Mouse (Mus musculus): Measurements from ENCODE around the gene Bmf. TPM values are rescaled to one million over a fixed set of nuclear protein-coding genes. Genes with fewer than 3 reads are reported as not detected.

Bmf gene
- polyA plus RNA-seq (2016; fragmentation: Nextera tagmentation; extraction: Ambion mirVana) = 5.4 and 6.2 TPM in 2 replicates

DNA sequence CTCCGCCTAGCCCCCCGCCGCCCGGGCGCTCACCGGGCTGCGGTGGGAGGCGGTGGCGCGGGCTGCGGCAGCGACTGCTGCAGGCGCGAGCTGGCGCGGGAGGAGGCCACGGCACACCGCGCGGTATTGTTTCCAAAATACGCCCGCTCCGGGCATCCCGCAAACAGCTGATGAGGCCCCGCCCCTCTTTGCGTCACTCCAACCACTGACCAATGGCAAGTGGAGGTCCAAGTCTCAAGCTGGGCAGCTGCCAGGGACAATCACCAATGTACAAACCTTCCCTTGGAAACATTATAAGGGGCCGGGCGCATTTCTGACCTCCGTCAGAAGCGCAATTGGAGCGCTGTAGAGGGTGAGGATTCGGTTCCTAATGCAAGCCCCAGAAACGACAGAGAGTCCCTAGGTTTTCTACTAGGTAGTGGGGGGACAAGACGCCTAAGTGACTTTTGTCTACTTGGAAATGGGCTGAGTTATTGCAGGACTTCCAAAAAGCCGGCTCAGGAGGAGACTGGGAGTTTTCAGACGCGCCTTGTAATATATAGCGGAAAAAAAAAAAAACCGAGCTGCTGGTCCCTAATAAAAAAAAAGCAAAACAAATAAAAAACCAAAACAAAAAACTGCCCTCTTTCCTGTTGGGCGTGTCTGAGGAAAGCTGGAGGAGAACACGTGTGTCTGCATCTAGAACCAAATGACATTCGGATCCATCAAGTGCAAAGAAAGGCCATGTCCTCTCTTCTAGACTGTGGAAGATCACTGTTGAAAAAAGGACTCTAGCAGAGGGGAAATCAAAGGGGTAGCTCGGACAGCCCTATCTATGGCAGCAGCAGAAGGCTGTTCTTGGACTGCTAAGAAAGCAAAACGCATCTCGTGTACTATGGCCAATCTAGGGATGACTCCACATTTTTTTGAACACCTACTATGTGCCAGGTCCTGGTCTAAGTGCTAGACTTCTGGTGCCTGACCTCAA is at the start of gene Bmf:
Gene Bmf (minus strand): TSS at position 181 of the 967 bp plus-strand sequence.
- WGBS = under 1% methylated on average over 45 of the region's 45 CpGs
- peaks cover 51% of the 10 kb centered on the region for H3K4me1 ChIP-seq

DNA sequence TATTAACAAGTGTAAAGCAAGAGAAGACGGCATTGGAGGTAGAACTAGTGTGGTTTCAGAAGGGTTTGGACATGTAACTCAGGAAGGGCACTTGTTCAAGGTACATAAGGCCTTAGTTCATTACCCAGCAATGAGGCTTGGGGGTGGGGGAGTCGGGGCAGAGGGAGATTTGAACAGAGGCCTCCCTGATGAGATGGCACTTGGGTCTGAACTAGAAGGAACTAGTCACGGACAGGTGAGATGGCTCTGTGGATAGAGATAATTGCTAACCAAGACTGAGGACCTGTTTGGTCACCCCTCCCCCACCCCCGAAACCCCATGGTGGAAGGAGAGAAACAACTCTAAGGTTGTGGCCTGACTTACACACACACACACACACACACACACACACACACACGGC is 49.6 kb upstream of the Bmf start:
- Histone ChIP-seq H3K27ac (no peak overlapping the region), H3K4me3 (peak overlapping the region; percentile 68), H3K36me3 (peaks cover 12% of the 10 kb centered on the region), H3K9ac (peak overlapping the region; percentile 65), H3K27me3 (no peaks in the 10 kb centered on the region), H3K4me1 (peaks cover 24% of the 10 kb centered on the region), H3K9me3 (replicated peaks) (no peaks in the 10 kb centered on the region), H3K4me2 (replicated peaks) (peak overlapping the region; percentile 70)
- ATAC-seq (ENCODE audit: low FRiP score) = no peak
- 55% methylated on average over 5 of the region's 5 CpGs for WGBS

More for the DNA sequence above, at the start of gene Bmf:
- Histone ChIP-seq H3K4me2 (replicated peaks) (peak within 1 kb of the TSS; percentile 90), H3K4me3 (peak within 1 kb of the TSS; percentile 89), H3K27me3 (peaks cover 7% of the 10 kb centered on the region), H3K36me3 (no peaks in the 10 kb centered on the region), H3K9ac (peak within 1 kb of the TSS; percentile 90), H3K9me3 (replicated peaks) (no peaks in the 10 kb centered on the region), H3K27ac (peak within 1 kb of the TSS; percentile 79)
- peak; percentile 92 for ATAC-seq (ENCODE audit: low FRiP score)

DNA sequence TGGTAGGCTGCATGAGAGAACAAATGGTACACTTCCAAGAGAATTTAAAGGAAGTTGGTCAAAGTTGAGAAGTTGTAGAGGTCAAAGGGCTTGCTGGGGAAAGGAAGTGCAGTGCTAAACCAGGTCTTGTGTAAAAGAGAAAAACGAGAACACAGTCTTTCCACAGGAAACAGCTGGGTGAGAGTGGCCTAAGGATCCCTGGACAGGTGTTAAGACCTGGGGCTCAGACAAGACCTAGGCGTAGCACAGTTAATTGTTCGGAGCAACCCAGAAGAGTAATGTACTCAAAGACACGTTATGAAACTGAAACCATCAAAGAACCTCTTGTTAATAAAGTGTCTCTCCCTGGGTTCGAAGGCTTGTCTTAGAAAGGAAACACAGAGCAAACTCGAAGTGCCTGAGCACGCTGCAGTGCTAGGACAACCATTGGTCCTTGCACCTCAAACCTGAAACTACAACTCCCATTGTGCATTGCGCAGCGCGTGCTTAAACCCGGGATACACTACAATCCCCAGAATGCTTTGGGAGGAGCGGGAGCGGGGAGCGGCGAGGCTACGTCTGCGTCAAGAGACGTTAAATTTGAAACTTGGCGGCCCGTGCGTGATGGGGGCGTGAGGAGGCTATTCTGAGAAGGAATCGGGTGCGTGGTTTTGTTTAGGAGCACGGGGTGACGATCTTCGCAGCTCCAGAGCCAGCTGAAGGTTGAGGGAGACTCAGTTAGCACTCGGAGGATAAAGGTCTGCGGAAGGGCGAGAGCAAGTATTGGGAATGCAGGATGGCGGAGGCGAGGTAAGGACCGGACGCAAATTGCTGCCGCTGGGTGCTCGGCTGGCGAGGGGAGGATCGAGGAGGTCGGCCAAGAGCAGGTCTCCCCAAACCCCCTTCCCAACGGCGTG is 48.4 kb upstream of the Bmf start, which contains the start of gene Bub1b:
Gene Bub1b (plus strand): TSS at position 539 of the 896 bp plus-strand sequence.
- ATAC-seq (ENCODE audit: low FRiP score) = peak; percentile 97
- Histone ChIP-seq H3K36me3 (peaks cover 6% of the 10 kb centered on the region; the same call in 1 of the 2 replicates), H3K27ac (no peak within 1 kb of the TSS), H3K4me3 (peak within 1 kb of the TSS; percentile 68), H3K4me1 (peaks cover 24% of the 10 kb centered on the region), H3K9ac (peak within 1 kb of the TSS; percentile 65), H3K4me2 (replicated peaks) (peak within 1 kb of the TSS; percentile 70), H3K9me3 (replicated peaks) (no peaks in the 10 kb centered on the region), H3K27me3 (no peaks in the 10 kb centered on the region)
- WGBS = 6% methylated on average over 41 of the region's 41 CpGs

DNA sequence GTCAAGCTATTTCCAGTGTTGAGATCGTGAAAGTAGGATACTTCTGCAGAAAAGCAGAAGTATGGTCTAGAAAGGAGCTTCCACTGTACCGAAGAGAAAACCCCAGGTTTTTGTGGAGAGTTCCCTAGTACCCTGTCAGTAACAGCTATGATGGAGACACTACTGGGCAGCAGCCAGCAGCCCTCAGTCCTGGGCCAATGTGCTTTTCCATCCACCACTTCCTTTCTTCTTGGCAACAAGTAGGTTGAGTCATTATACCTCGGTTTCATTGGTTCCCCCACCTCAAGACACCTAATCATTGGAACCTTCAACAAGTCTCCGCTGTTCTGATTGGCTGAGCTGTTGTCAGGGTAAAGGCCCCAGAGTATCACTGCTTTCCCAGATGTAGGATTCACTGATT is 41.6 kb upstream of the Bmf start:
- Histone ChIP-seq H3K9me3 (replicated peaks) (no peaks in the 10 kb centered on the region), H3K4me1 (no peaks in the 10 kb centered on the region), H3K27me3 (no peaks in the 10 kb centered on the region), H3K36me3 (no peaks in the 10 kb centered on the region), H3K27ac (no peak overlapping the region), H3K9ac (no peak overlapping the region), H3K4me2 (replicated peaks) (no peak overlapping the region), H3K4me3 (no peak overlapping the region)
- WGBS = 90% methylated on average over 4 of the region's 4 CpGs
- no peak for ATAC-seq (ENCODE audit: low FRiP score)

DNA sequence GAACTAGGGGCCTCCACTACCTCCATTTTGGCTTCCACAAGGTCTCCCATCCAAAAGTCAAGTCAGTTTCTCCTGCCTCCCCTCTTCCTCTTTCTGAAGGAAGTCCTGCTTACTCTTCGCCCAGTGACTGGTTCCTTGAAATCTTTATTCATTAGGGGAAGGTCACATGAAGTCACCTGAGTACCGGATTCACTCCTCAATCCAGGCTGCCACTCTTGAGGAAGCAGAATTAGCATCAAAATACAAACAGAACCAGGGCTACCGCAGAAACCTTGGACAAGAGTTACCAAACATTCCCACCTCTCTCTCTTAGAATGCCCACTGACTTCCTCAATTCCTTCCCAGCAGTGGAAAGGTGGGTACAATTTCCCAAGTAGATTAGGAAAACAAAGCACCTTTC is 38.2 kb upstream of the Bmf start:
- no peaks in the 10 kb centered on the region for H3K27me3 ChIP-seq
- no peak for ATAC-seq (ENCODE audit: low FRiP score)
- no peaks in the 10 kb centered on the region for H3K4me1 ChIP-seq
- no peak overlapping the region for H3K9ac ChIP-seq
- no peaks in the 10 kb centered on the region for H3K9me3 ChIP-seq (replicated peaks)
- no peaks in the 10 kb centered on the region for H3K36me3 ChIP-seq
- H3K27ac ChIP-seq = no peak overlapping the region
- 66% methylated on average over 3 of the region's 3 CpGs for WGBS
- H3K4me2 ChIP-seq (replicated peaks) = no peak overlapping the region
- no peak overlapping the region for H3K4me3 ChIP-seq

DNA sequence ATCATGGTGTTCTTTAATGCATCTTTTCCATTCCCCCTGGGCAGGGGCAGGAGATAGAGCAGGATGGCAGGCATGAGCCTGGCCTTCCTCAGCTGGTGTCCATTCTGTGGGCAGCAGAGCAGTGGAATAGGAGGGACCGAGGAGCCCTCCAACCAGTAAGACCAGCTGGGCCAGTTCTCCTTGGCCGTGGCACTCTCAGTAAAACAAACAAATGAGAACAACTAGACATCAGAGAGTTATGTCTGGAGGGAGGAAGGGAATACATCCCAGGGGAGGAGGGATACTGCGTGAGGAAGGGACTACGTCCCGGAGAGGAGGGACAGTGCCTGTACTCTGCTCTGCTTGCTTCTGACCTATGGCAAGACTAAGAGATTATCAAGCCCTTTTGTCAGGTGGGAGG is 36.5 kb upstream of the Bmf start:
- no peak for ATAC-seq (ENCODE audit: low FRiP score)
- Histone ChIP-seq H3K27me3 (no peaks in the 10 kb centered on the region), H3K4me1 (no peaks in the 10 kb centered on the region), H3K36me3 (no peaks in the 10 kb centered on the region), H3K4me3 (no peak overlapping the region), H3K9me3 (replicated peaks) (no peaks in the 10 kb centered on the region), H3K27ac (no peak overlapping the region), H3K4me2 (replicated peaks) (no peak overlapping the region), H3K9ac (no peak overlapping the region)
- WGBS = 79% methylated on average over 5 of the region's 5 CpGs

DNA sequence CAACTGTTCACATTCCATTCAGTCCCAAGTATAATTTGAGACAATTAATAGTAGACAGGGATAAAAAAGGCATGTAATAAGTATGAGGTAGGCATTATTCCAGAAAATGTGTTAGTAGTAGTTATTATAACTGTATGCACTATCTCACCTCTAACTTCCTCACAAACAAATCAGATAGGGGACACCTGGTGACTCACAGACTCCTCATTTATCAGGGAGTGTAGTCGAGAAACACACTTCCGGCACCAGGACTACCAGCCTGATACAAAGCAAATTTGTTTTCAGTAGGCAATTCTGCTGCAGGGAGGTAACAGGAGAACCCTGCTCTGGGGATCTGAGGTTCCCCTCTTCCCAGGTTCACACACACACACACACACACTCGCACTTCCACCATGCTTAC is 23.6 kb upstream of the Bmf start:
- Histone ChIP-seq H3K4me1 (no peaks in the 10 kb centered on the region), H3K4me2 (replicated peaks) (no peak overlapping the region), H3K9ac (no peak overlapping the region), H3K27ac (no peak overlapping the region), H3K9me3 (replicated peaks) (no peaks in the 10 kb centered on the region), H3K36me3 (no peaks in the 10 kb centered on the region), H3K4me3 (no peak overlapping the region), H3K27me3 (no peaks in the 10 kb centered on the region)
- WGBS = 81% methylated on average over 3 of the region's 3 CpGs
- no peak for ATAC-seq (ENCODE audit: low FRiP score)

DNA sequence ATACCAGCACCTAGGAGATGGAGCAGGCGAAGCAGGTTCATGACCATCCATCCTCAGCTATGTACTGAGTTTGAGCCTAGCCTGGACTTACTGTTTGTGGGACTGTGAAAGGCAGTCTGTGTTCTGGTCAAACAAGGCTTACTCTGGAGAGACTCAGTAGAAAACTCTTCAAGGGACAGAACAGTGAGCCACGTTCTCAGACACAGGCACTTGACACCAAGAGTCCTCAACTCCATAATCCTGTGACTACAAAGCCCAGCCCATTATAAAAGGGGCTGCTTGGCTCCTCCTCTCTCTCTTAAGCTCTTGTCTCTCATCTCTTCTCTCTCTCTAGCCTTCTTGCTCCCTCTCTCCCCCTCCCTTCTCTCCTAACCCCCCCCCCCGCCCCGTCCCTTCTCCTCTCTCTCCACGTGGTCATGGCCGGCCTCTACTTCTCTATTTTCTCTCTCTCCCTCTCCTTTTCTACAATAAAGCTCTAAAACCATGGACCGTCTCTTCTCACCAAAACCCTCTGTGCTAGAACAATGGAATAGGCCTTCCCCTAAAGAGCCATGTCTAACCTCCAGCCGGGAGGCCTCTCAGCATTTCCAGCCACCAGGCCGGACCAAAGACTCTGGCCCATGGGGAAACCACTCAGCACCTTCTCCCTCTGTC is 22.8 kb upstream of the Bmf start:
- Histone ChIP-seq H3K36me3 (no peaks in the 10 kb centered on the region), H3K4me3 (no peak overlapping the region), H3K4me1 (no peaks in the 10 kb centered on the region), H3K9ac (no peak overlapping the region), H3K4me2 (replicated peaks) (no peak overlapping the region), H3K9me3 (replicated peaks) (no peaks in the 10 kb centered on the region), H3K27me3 (no peaks in the 10 kb centered on the region), H3K27ac (no peak overlapping the region)
- no peak for ATAC-seq (ENCODE audit: low FRiP score)
- 63% methylated on average over 9 of the region's 9 CpGs for WGBS

DNA sequence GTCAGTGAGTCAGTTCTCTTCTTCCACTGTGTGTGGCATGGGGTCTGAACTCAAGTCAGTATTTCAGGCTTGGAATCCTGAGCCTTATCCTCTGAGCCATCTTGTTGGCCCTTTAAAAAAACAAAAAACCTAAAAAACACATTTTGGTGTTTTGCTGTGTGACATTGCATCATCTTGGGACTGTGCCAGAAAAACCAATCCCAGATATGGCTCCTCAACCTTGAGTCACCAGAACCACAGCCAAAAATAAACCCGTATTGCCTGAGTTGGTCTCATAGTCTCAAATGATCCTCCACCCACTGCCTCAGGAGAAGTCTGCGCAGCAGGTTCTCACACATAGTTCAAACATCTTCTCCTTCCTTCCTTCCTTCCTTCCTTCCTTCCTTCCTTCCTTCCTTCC is 21.5 kb upstream of the Bmf start:
- H3K4me1 ChIP-seq = no peaks in the 10 kb centered on the region
- no peak for ATAC-seq (ENCODE audit: low FRiP score)
- H3K9me3 ChIP-seq (replicated peaks) = no peaks in the 10 kb centered on the region
- H3K4me2 ChIP-seq (replicated peaks) = no peak overlapping the region
- H3K27ac ChIP-seq = no peak overlapping the region
- no peak overlapping the region for H3K4me3 ChIP-seq
- no peak overlapping the region for H3K9ac ChIP-seq
- H3K27me3 ChIP-seq = no peaks in the 10 kb centered on the region
- H3K36me3 ChIP-seq = no peaks in the 10 kb centered on the region
- WGBS = 97% methylated on average over 2 of the region's 2 CpGs

DNA sequence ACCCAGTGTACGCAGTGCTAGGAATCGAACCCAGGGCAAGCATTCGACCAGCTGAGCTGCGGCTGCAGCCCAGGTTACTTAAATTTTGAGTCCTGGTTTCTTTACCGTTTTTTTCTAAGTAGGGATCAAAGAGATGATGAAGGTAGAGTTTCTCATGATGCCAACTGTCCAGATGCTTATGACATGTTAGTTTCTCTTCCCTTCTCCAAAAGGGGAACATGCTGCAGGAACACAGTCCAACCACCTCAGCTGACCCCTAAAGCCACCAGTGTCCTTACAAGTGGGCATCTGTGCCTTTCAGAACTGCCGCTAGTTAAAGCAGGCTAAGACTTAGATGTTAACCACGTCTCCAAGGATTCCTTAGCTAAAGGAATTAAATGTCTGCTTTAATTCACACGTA is 17.7 kb upstream of the Bmf start:
- no peak overlapping the region for H3K27ac ChIP-seq
- H3K27me3 ChIP-seq = no peaks in the 10 kb centered on the region
- 93% methylated on average over 8 of the region's 8 CpGs for WGBS
- no peaks in the 10 kb centered on the region for H3K4me1 ChIP-seq
- H3K4me2 ChIP-seq (replicated peaks) = no peak overlapping the region
- H3K36me3 ChIP-seq = no peaks in the 10 kb centered on the region
- no peak overlapping the region for H3K4me3 ChIP-seq
- no peak for ATAC-seq (ENCODE audit: low FRiP score)
- H3K9ac ChIP-seq = no peak overlapping the region
- no peaks in the 10 kb centered on the region for H3K9me3 ChIP-seq (replicated peaks)

DNA sequence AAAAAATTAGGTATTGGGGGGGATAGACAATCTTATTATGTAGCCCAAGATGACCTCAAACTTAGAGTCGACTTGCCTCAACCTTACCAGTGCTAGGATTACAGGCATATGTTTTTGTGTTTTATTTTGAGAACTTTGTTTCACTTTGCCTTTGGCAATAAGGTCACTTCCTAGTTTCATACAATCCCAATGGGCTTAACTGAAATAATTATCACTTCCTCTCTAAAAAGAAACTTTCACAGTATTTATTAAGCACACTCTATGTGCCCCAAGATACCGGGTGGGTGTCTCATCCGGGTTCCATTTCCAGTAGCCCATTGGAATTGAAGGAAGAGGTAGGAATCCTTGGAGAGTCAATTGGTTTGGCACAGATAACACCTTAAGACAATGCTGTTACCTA is 12.9 kb upstream of the Bmf start:
- WGBS = 93% methylated on average over 3 of the region's 3 CpGs

DNA sequence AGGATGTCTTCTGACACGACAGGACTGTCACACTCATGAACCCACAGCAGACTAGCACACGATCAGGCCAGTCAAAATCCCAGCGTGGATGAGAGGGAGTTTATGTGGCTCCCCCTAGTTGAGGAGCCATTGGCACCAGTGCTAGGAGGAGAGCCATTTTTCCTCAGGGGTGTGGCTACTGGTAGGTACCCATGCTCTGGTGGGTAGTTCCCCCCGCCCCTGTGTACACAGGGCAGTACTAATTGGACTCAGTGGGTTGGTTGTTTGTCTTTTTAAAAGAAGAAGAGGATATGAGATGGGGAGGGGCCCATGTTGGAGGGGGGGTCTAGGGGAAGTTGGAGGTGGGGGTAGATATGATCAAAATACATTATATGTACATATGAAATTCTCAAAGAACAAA is 12.5 kb upstream of the Bmf start:
- no peak overlapping the region for H3K27ac ChIP-seq
- H3K9me3 ChIP-seq (replicated peaks) = no peaks in the 10 kb centered on the region
- 80% methylated on average over 4 of the region's 4 CpGs for WGBS
- no peaks in the 10 kb centered on the region for H3K36me3 ChIP-seq
- no peak overlapping the region for H3K4me3 ChIP-seq
- H3K27me3 ChIP-seq = no peaks in the 10 kb centered on the region
- H3K9ac ChIP-seq = no peak overlapping the region
- H3K4me2 ChIP-seq (replicated peaks) = no peak overlapping the region
- H3K4me1 ChIP-seq = no peaks in the 10 kb centered on the region
- no peak for ATAC-seq (ENCODE audit: low FRiP score)

More for the DNA sequence above, 12.9 kb upstream of the Bmf start:
- Histone ChIP-seq H3K36me3 (no peaks in the 10 kb centered on the region), H3K9ac (no peak overlapping the region), H3K4me2 (replicated peaks) (no peak overlapping the region), H3K27ac (no peak overlapping the region), H3K4me1 (no peaks in the 10 kb centered on the region), H3K9me3 (replicated peaks) (no peaks in the 10 kb centered on the region), H3K27me3 (no peaks in the 10 kb centered on the region), H3K4me3 (no peak overlapping the region)
- no peak for ATAC-seq (ENCODE audit: low FRiP score)

All from hindbrain, embryonic 12.5 days (tissue).